Mouse (Mus musculus): ENCODE results near the gene Zfp13.

DNA sequence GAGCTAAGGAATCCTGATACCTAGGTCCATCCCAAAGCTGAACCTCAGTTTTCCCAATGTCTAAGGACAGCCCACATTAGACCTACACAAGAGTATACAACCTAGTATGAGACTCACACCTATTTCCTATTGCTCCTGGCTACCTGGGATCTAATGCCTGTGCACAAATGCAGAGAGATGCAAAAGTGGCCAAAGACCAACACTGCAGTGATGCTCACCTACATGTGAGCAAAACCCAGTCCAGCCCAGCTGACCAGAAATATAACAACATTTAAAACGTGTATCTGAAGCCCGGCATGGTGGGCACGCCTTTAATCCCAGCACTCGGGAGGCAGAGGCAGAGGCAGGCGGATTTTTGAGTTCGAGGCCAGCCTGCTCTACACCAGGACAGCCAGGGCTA lies 53.4 kb downstream of the Zfp13 start:
- TF ChIP-seq CTCF (conservative IDR thresholded peaks at IDR 0.05; ENCODE audit: low read length) = no peak
- no peak for TF ChIP-seq NANOG (IDR thresholded peaks at IDR 0.05; ENCODE audit: borderline replicate concordance, low read length)
